Mouse (Mus musculus) cerebellum, adult 2 months (tissue): Measurements from ENCODE around the gene Col9a1.

Experiments used
- CTCF ChIP-seq: fragments of 200-500 bp; IDR thresholded peaks from 2 replicates; pipeline ENCODE4 v1.5.1; 2011; ENCODE audit warnings: low read depth, mild to moderate bottlenecking, control low read depth, low read length, moderate library complexity, borderline replicate concordance; ENCODE audit not compliant: insufficient read depth
- POLR2A ChIP-seq: fragments of 200-500 bp; IDR thresholded peaks from 2 replicates; pipeline ENCODE4 v1.6.1; 2011; ENCODE audit warnings: low read length, control low read depth, borderline replicate concordance; ENCODE audit not compliant: insufficient read depth

DNA sequence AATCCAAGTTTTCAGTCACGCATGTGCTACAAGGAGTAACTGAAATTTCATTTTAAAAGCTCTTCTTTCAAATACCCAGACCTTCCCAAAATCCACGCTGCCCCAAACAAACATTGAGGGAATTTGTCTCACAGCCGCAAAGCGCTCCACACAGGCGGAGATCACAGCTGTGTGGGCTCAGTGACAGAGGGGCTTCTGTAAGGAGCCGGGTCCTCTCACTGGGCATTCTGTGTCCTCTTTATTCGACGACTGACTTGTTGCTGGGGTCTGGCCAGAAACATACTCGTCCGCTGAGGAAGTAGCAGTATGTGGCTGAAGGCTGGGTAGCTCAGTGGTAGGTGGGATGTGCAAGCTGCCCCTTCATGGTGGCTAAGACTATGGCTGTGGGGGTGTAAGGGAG is 67.5 kb downstream of the Col9a1 start:
- TF ChIP-seq POLR2A (no peak), CTCF (no peak)
